Mouse (Mus musculus) limb, embryonic 15.5 days (tissue): ENCODE results near the gene Daglb. TPM values are rescaled to one million over a fixed set of nuclear protein-coding genes. Genes with fewer than 3 reads are reported as not detected.

Experiments
- ATAC-seq: fragments of 200-750 bp; cut with Nextera tagmentation; 2 replicates; pipeline ENCODE4 v1.8.0; 2017; ENCODE audit warnings: low read depth, moderate TSS enrichment; ENCODE audit not compliant: insufficient number of reproducible peaks, low FRiP score, low TSS enrichment
- H3K27ac ChIP-seq: fragments of 300-500 bp; sonication (generic); 2 replicates; pipeline ENCODE4 v1.5.1; 2015; ENCODE audit warnings: moderate library complexity, mild to moderate bottlenecking, inconsistent platforms
- H3K27me3 ChIP-seq: fragments of 300-500 bp; sonication (generic); 2 replicates; pipeline ENCODE4 v1.6.1; 2015; ENCODE audit warnings: inconsistent platforms
- H3K36me3 ChIP-seq: fragments of 300-500 bp; sonication (generic); 2 replicates; pipeline ENCODE4 v1.6.1; 2015; ENCODE audit warnings: inconsistent platforms
- H3K4me1 ChIP-seq: fragments of 300-500 bp; sonication (generic); 2 replicates; pipeline ENCODE4 v1.6.1; 2015; ENCODE audit warnings: inconsistent platforms
- H3K4me2 ChIP-seq: fragments of 300-500 bp; sonication (generic); 2 replicates; pipeline ENCODE4 v1.6.1; 2015; ENCODE audit warnings: mild to moderate bottlenecking, inconsistent platforms
- H3K4me3 ChIP-seq: fragments of 300-500 bp; sonication (generic); 2 replicates; pipeline ENCODE4 v1.5.1; 2015; ENCODE audit warnings: mild to moderate bottlenecking, inconsistent platforms
- H3K9ac ChIP-seq: fragments of 300-500 bp; sonication (generic); 2 replicates; pipeline ENCODE4 v1.6.1; 2015; ENCODE audit warnings: inconsistent platforms
- H3K9me3 ChIP-seq: fragments of 300-500 bp; sonication (generic); 2 replicates; pipeline ENCODE4 v1.6.1; 2016; ENCODE audit warnings: inconsistent platforms
- WGBS: fragments of 180-500 bp; shearing (Covaris S2); methylation state at CpG from one replicate; pipeline ENCODE4 v1.1.7; 2015; 5-methylcytosine and 5-hydroxymethylcytosine counted together
- polyA plus RNA-seq: library from polyadenylated mRNA; unstranded; fragments of >200 nt; fragmentation: Nextera tagmentation; extraction: Ambion mirVana; gene quantifications from 2 replicates; pipeline ENCODE4 v1.2.1, GENCODE M21; 2015

The Daglb gene
- polyA plus RNA-seq, 1 experiment from 2014 or later, result 9.9 TPM

DNA sequence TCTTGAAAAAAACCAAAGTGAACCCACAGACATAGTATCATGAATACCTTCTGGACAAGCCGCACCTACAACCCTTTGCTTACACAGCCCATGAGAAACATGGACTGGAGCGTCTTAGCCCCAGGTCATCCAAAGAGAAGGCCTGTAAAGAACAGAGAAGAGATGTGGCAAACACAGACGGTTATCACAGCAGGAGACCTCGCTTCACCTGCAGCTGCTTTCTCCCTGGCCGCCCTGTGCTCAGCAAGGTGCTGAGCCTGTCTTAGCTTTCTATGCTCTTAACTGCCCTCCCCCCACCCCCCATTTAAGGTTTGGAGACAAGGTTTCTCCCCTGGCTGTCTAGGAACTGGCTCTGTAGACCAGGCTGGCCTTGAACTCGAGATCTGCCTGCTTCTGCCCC, 90.8 kb downstream of the Daglb start:
- Histone ChIP-seq H3K27ac (no peak overlapping the region), H3K4me1 (peaks cover 3% of the 10 kb centered on the region; the same call in 1 of the 2 replicates), H3K9me3 (no peaks in the 10 kb centered on the region), H3K4me2 (no peak overlapping the region), H3K4me3 (no peak overlapping the region), H3K36me3 (peaks cover 14% of the 10 kb centered on the region), H3K27me3 (no peaks in the 10 kb centered on the region), H3K9ac (no peak overlapping the region)
- 73% methylated on average over 6 of the region's 6 CpGs for WGBS
- no peak for ATAC-seq

Other genes starting within 250 kb of the Daglb start
- gene Spdye4a, start 237.7 kb upstream of the Daglb start, polyA plus RNA-seq, result not detected in 2 replicates
- gene Zfp12, start 229.4 kb upstream of the Daglb start, polyA plus RNA-seq, result 14.8 and 17.0 TPM in 2 replicates
- 3.1 and 3.6 TPM in 2 replicates for gene Zfp316, start 194.6 kb upstream of the Daglb start, polyA plus RNA-seq
- 0.10 and 0.18 TPM in 2 replicates for gene Zfp853, start 171.0 kb upstream of the Daglb start, polyA plus RNA-seq
- 28.5 and 33.2 TPM in 2 replicates for gene E130309D02Rik, start 149.2 kb upstream of the Daglb start, polyA plus RNA-seq
- gene Zdhhc4, start 135.3 kb upstream of the Daglb start, polyA plus RNA-seq, result 72.3 and 78.7 TPM in 2 replicates
- gene Grid2ip, start 107.2 kb upstream of the Daglb start, polyA plus RNA-seq, result 0.68 and 1.1 TPM in 2 replicates
- 492 and 501 TPM in 2 replicates for gene Kdelr2, start 60.7 kb upstream of the Daglb start, polyA plus RNA-seq
- 467 and 506 TPM in 2 replicates for gene Rac1, start 63.5 kb downstream of the Daglb start, polyA plus RNA-seq
- gene Cyth3, start 157.9 kb downstream of the Daglb start, polyA plus RNA-seq, result 78.0 and 78.5 TPM in 2 replicates